Mouse (Mus musculus): Measurements from ENCODE around the gene Ush2a.

DNA sequence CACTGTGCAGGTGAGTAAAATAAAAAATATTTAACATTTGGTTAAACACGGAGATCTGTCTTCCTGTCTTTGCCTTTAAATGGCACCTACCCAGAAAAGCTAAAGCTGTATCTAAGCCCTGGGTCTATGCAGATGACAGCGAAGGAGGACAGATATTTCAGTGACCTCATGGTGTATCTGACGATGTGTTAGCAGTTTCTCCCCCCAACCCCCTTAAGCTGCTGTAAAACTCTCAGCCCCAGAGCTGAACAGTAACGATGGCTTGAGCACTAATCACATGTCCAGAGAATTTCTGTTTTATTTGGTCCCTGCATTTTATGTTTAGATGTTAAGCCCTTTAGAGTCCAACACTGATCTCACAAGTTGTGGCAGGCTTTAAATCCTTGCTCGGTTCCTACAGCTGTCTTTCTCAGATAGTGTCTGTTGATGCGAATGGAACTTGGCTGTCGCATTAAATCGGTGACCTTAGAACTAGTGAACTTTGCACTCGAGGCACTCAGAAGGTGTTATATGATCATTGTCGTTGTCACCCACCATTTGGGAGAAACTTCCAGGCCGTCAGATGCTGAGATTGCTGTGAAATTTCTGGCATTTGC lies 5.4 kb downstream of the Ush2a start:
- TF ChIP-seq EP300 (IDR thresholded peaks at IDR 0.05; ENCODE audit: low read depth) (no peak), CTCF (IDR thresholded peaks at IDR 0.05; ENCODE audit: low read depth) (no peak)
